Mouse (Mus musculus) cerebral cortex, adult 2 months (tissue): ENCODE measurements around the gene Hnrnpm.

ENCODE experiments used
- WGBS: fragments of 180-500 bp; shearing (Covaris S2); methylation state at CpG from one replicate; pipeline ENCODE4 v1.1.7; 2018; 5-methylcytosine and 5-hydroxymethylcytosine counted together

Hnrnpm gene

GRCm38 (mm10) chr17:33686760-33687159 is at the start of gene Hnrnpm:
TSS of gene Hnrnpm (minus strand) at chr17:33686860.
- WGBS, result 88% methylated on average over 1 of the region's 1 CpGs

- 80% methylated on average over 10 of the region's 10 CpGs for WGBS
These were observed 46.9 kb upstream of the Hnrnpm start for GRCm38 (mm10) chr17:33733526-33733925.

- 70% methylated on average over 9 of the region's 9 CpGs for WGBS
These were observed 46.0 kb upstream of the Hnrnpm start for GRCm38 (mm10) chr17:33732556-33733083.

- WGBS, result 37% methylated on average over 2 of the region's 2 CpGs
These were observed 42.6 kb upstream of the Hnrnpm start for GRCm38 (mm10) chr17:33729215-33729614.

- 83% methylated on average over 2 of the region's 2 CpGs for WGBS
These were observed 41.7 kb upstream of the Hnrnpm start for GRCm38 (mm10) chr17:33728396-33728795.

GRCm38 (mm10) chr17:33719736-33720378 is 33.2 kb upstream of the Hnrnpm start:
- WGBS, result 78% methylated on average over 7 of the region's 7 CpGs

- WGBS, result 30% methylated on average over 10 of the region's 10 CpGs
These were observed 32.5 kb upstream of the Hnrnpm start for GRCm38 (mm10) chr17:33718944-33719725.

GRCm38 (mm10) chr17:33718384-33718881 is 31.8 kb upstream of the Hnrnpm start, which contains the start of gene March2:
TSS of gene March2 (minus strand) at chr17:33718670.
- 1% methylated on average over 46 of the region's 46 CpGs for WGBS

GRCm38 (mm10) chr17:33717982-33718381 is 31.3 kb upstream of the Hnrnpm start:
- 5% methylated on average over 8 of the region's 8 CpGs for WGBS

- 94% methylated on average over 1 of the region's 1 CpGs for WGBS
These were observed 30.6 kb upstream of the Hnrnpm start for GRCm38 (mm10) chr17:33717246-33717645.

- WGBS, result 94% methylated on average over 1 of the region's 1 CpGs
These were observed 28.1 kb upstream of the Hnrnpm start for GRCm38 (mm10) chr17:33714779-33715178.

- 82% methylated on average over 5 of the region's 5 CpGs for WGBS
These were observed 26.6 kb upstream of the Hnrnpm start for GRCm38 (mm10) chr17:33713271-33713670.

GRCm38 (mm10) chr17:33709834-33710233 is 23.2 kb upstream of the Hnrnpm start:
- WGBS, result 79% methylated on average over 3 of the region's 3 CpGs

GRCm38 (mm10) chr17:33703091-33703490 is 16.4 kb upstream of the Hnrnpm start:
- WGBS, result 92% methylated on average over 9 of the region's 9 CpGs

- 67% methylated on average over 1 of the region's 1 CpGs for WGBS
These were observed 15.5 kb upstream of the Hnrnpm start for GRCm38 (mm10) chr17:33702178-33702577.

GRCm38 (mm10) chr17:33695471-33695870 is 8.8 kb upstream of the Hnrnpm start:
- WGBS, result 79% methylated on average over 1 of the region's 1 CpGs

- under 1% methylated on average over 42 of the region's 42 CpGs for WGBS
These were observed 1.4 kb downstream of the Hnrnpm start for GRCm38 (mm10) chr17:33685249-33685653.

- under 1% methylated on average over 44 of the region's 44 CpGs for WGBS
These were observed 1.9 kb downstream of the Hnrnpm start for GRCm38 (mm10) chr17:33684671-33685231.

GRCm38 (mm10) chr17:33676086-33676485 is 10.6 kb downstream of the Hnrnpm start:
- WGBS, result 77% methylated on average over 2 of the region's 2 CpGs

GRCm38 (mm10) chr17:33673837-33674236 is 12.8 kb downstream of the Hnrnpm start:
- 69% methylated on average over 1 of the region's 1 CpGs for WGBS

- WGBS, result 52% methylated on average over 3 of the region's 3 CpGs
These were observed 17.0 kb downstream of the Hnrnpm start for GRCm38 (mm10) chr17:33669681-33670080.

- WGBS, result 76% methylated on average over 3 of the region's 3 CpGs
These were observed 19.8 kb downstream of the Hnrnpm start for GRCm38 (mm10) chr17:33666813-33667212.
